Mouse (Mus musculus): ENCODE data around the gene Osbp2.
A peak's percentile ranks its signal among the peaks of the same experiment; 100 is the strongest.

Gene Osbp2

DNA sequence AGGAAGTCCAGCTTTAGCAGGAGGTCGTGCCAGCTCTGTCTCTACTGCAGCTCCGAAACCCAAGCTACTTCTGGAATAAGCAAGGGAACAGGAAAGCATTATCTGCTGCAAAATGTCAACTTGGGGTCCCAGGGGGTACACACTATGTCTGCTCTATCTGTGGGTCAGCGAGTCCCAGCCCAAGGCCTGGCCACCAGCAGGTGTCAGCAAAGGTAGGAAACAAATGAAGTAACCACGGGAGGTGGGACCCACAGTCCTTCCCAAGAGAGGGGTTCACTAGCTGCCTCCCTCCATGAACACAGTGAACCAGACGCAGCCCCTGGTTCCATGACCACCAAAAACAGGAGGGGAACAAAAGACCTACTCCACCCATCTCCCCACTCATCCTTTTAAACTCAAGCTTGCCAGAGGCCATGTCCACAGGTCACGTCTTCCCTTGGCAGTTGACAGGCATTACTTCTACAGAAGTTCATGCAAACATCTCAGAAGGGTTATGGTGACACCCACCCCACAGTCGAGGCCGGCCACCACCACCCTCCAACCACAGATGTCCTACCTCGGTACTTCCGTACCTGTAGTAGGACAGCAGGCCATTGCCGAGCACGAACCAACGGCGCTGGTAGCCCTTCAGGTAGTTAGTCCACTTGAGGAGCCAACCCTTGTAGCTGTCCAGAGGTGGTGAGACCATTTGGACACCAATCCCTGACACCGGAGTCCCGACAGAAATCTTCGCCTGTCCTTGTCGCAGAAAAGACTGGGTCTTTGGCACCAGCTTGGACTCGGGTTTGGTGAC lies 846 bp downstream of the Osbp2 start:
- no peak for ATAC-seq (ENCODE audit: low TSS enrichment)

GRCm38 (mm10) chr11:3860361-3860760 lies 3.3 kb downstream of the Osbp2 start:
- ATAC-seq (ENCODE audit: low TSS enrichment) = no peak

DNA sequence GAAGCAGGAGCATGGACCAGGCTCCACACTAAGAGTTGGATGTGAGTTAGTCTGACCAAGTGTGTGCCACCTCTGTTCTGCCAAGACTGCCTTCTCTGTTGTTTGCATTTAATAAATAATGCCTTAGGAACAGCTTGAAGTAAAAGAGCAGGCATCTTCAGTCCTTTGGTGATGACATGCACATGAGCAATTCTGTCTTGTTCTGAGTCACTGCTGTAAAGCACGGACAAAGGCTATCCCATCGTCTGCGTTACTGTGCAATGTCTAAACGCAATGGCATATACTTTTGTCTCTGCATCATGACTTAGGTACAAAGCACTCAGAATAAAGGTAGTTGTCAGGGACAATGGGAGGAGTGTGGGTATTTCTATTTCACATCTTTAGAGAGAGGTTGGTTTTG lies 3.9 kb downstream of the Osbp2 start:
- no peak for ATAC-seq (ENCODE audit: low TSS enrichment)

DNA sequence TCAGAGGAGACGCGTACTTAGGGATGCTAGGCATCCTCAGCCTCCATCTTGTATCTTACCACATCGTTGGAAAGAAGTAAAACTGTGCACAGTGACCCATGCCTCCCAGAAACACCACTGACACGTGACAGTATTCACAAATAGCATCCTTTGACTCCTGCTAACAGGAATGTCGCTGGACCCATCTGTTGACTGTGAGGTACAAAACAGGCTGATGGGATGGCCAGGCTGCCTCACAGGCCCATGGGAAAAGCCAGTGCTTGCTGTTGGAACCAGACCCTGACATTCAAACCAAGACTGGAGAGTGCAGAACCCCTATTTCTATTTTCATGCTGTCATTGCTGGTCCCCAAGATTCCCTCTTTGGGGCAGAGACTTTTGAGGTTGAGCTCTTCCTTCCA lies 5.8 kb downstream of the Osbp2 start:
- ATAC-seq (ENCODE audit: low TSS enrichment) = no peak

DNA sequence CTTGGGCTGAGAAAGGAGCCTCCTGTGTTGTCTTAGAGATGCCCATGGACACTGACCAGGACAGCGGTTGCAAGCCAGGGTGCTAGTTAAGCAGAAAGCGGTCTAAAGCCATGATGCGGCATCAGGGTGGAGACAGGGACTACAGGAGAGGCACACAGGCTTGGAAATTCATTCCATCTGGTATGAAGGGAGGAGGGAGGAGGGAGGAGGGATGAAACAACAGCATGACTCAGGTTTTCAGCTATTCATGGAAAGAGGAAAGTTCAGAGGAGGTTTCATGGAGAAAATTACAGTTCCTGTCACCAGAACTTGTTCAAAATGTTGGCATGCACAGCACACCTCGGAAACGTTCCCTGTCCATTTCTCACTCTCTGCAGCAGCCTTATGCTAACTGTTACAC lies 7.9 kb downstream of the Osbp2 start:
- peak; percentile 72 for ATAC-seq (ENCODE audit: low TSS enrichment)

DNA sequence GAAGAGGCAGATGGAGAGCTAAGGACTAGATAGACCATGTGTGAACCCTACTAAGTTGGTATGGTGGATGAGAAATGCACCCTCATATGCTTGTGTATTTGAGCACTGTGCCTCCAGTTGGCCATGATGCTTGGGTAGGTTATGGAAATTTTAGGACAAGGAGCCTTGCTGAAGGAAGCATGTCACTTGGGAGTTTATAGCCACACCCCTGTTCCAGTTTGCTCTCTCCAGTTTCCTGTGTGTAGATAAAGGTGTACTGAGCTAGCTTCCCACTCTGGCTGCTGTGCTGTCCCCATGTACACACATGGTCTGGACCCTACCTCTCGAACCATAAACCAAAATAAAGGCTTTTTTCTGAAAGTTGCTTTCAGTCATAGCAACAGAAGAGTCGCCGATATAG lies 9.5 kb downstream of the Osbp2 start:
- no peak for ATAC-seq (ENCODE audit: low TSS enrichment)

- ATAC-seq (ENCODE audit: low TSS enrichment) = peak; percentile 69
These were observed 10.1 kb downstream of the Osbp2 start for GRCm38 (mm10) chr11:3853481-3854034.

GRCm38 (mm10) chr11:3853031-3853430 lies 10.7 kb downstream of the Osbp2 start:
- ATAC-seq (ENCODE audit: low TSS enrichment) = no peak

GRCm38 (mm10) chr11:3851872-3852271 lies 11.8 kb downstream of the Osbp2 start:
- no peak for ATAC-seq (ENCODE audit: low TSS enrichment)

DNA sequence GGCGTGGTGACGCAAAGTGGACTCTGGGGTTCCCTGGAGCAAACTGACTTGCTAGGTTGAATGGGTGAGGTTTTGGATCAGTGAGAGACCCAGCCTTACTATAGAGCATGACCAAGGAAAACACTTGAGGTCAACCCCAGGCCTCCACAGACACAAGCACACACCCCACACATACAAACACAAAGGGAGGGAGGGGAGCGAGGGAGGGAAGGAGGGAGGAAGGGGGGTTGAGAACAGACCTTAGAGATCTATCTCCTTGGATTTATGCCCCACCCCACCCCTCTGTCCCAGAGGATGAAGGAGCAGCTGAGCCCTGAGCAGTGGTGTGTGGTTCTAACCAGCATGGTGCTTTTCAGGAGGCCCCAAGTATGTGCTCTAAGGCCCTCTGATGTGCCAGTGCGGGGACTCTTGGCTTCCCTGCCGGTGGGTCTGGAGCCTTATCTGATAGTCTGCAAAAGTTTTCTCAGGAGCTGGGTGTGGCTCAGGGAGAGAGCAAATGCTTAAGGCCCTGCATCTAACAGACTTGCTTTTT lies 12.9 kb downstream of the Osbp2 start:
- no peak for ATAC-seq (ENCODE audit: low TSS enrichment)

DNA sequence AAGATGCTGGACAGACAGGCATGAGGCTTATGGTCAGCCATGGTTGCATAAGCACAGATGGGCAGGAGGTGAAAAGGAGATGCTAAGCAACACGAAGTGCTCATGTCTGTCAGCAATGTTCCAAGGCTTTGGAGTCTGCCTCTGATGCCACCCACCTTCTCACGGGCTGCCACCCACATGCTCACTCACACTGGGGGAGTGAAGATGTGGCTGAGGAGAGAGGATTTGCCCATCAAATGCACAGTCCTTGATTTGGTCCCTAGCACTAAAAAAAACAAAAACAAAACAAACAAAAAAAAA lies 13.4 kb downstream of the Osbp2 start:
- ATAC-seq (ENCODE audit: low TSS enrichment) = peak; percentile 64

GRCm38 (mm10) chr11:3849469-3850314 lies 14.0 kb downstream of the Osbp2 start:
- ATAC-seq (ENCODE audit: low TSS enrichment) = peak; percentile 15

- no peak for ATAC-seq (ENCODE audit: low TSS enrichment)
These were observed 17.4 kb downstream of the Osbp2 start for GRCm38 (mm10) chr11:3846351-3846750.

DNA sequence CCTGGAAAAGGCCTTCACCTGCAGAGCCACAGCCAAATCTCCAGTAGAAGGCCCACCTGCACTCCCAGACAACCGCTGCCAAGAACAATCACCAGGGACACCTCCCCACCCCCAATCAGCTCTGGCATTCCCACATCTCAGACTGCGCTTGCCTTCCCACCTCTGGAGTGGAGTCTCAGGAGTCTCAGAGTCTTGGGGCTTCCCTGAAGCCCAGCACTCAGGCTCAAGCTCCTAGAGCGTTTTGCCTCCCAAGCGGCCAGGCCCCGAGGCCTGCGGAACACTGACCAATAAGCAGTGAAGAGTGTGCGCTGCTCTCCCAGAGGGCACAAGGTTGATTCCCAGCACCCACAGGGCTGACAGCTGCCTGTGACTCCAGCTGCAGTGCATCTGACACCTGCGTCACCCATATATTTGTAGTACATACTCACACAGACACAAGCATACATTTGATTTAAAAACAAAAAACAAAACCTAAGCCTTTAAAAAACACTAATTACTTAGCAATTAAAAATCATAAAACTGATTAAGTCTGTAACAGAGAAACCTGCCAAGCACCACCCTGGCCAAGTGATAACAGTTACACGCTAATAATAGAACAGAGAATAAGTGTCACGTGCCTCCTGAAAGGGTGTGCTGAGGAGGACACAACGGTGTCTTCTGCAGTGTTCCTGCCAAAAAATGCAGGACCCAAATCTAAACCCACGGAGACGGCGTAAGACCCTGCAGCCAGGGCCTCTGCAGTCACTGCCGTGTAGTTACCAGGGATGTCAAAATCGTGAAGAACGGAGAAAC lies 19.6 kb downstream of the Osbp2 start:
- no peak for ATAC-seq (ENCODE audit: low TSS enrichment)

GRCm38 (mm10) chr11:3835271-3835670 lies 28.4 kb downstream of the Osbp2 start:
- no peak for ATAC-seq (ENCODE audit: low TSS enrichment)

GRCm38 (mm10) chr11:3834421-3835098 lies 29.1 kb downstream of the Osbp2 start:
- ATAC-seq (ENCODE audit: low TSS enrichment) = no peak

- peak; percentile 76 for ATAC-seq (ENCODE audit: low TSS enrichment)
These were observed 29.9 kb downstream of the Osbp2 start for GRCm38 (mm10) chr11:3833544-3834420.

GRCm38 (mm10) chr11:3832193-3832901 lies 31.4 kb downstream of the Osbp2 start:
- peak; percentile 82 for ATAC-seq (ENCODE audit: low TSS enrichment)

GRCm38 (mm10) chr11:3829736-3830135 lies 34.0 kb downstream of the Osbp2 start:
- ATAC-seq (ENCODE audit: low TSS enrichment) = no peak

DNA sequence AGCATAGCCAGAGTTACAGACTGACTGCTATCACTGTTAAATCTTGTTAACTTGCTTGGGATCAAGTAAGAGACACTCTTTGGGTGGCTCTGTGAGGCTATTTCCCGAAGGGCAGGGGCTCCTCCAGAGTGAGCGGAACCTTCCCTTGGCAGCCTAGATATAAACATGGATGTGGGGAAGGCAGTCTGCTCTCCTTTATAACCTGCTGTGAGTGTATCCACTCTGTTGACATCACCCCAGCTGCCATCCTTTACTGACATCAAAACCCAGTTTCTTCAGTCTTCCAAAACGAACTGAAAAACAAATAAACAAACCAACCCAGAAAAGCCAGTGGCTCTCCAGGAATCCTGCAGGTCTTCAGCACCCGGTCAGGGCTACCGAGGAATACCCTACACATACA lies 39.6 kb downstream of the Osbp2 start:
- no peak for ATAC-seq (ENCODE audit: low TSS enrichment)
